21 mouse cellular contexts compared by ENCODE assay signal in the genomic region with DNA sequence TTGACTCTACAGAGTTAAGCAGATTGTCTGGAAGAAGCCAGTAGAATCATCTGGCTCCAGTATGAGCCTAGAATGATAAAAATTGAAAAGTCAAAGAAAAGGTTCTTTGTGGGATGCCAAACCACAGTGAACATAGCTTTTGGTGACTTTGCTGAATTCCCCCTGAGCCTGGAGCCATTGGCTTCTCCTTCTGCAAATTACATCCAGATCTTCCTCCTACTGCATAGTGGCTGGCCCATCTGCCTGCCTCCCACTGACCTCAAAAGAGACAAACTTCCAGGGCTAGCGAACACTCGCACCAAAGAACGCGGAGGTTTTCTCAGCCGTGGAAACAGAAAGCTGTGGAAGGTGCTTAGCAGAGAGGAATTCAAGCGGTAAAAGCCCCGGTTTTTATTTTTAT. TPM values are rescaled to one million over a fixed set of nuclear protein-coding genes. Genes with fewer than 3 reads are reported as not detected.
DNase-seq lines count a peak whose midpoint lies in the region; ATAC-seq lines count a peak whose summit lies in the region.
"Had no signal": no experiment of that assay in that cellular context is flagged by ENCODE, and none has a peak within 500 bp of the region (broad histone marks: within the 10 kb centered on the region; RNA-seq: fewer than 3 reads in every experiment).

No protein-coding gene starts in this region.

- no peak for DNase-seq in embryonic facial prominence, embryonic 10.5 days (ENCODE audit: low spot score)
- DNase-seq in left cerebral cortex, postnatal 36 days (ENCODE audit: low spot score in 2 of 2): peak; percentile 29 to 51
- DNase-seq in left cerebral cortex, postnatal 14 days (ENCODE audit: low spot score in 2 of 2): no peak
- DNase-seq in embryonic facial prominence, embryonic 14.5 days (ENCODE audit: low spot score): peak; percentile 71
- DNase-seq: cerebellum, postnatal 14 days; embryo, embryonic 11 days; liver; liver, postnatal 0 days; spleen, adult 18-20 months; thymus, adult 2 months had no signal

- H3K4me2 ChIP-seq in embryonic facial prominence, embryonic 12.5 days (replicated peaks): no peak overlapping the region
- no peak overlapping the region for H3K4me2 ChIP-seq in embryonic facial prominence, embryonic 14.5 days (ENCODE audit: low read depth, low read length)
- H3K4me2 ChIP-seq in limb, embryonic 15.5 days: peak overlapping the region; percentile 24; the same call in 1 of the 2 replicates
- H3K4me2 ChIP-seq in neural tube, embryonic 15.5 days: no peak overlapping the region
- H3K4me2 ChIP-seq: heart, embryonic 12.5 days; hindbrain, embryonic 14.5 days; neural tube, embryonic 12.5 days had no signal

- intact Hi-C loops in left cerebral cortex, postnatal 36 days (cut with DNase I): no loop called here
- intact Hi-C loops in left cerebral cortex, postnatal 14 days (cut with DNase I): no loop called here

- no peaks in the 10 kb centered on the region for H3K36me3 ChIP-seq in embryonic facial prominence, embryonic 12.5 days
- peaks cover 17% of the 10 kb centered on the region for H3K36me3 ChIP-seq in embryonic facial prominence, embryonic 10.5 days (replicated peaks)
- 0 out of 2 replicates have a peak, but pooled peaks cover 6% of the 10 kb centered on the region for H3K36me3 ChIP-seq in embryonic facial prominence, embryonic 14.5 days (ENCODE audit: control insufficient read depth, insufficient read depth, low read length)
- H3K36me3 ChIP-seq in limb, embryonic 15.5 days: 0 out of 2 replicates have a peak, but pooled peaks cover 3% of the 10 kb centered on the region
- H3K36me3 ChIP-seq in neural tube, embryonic 15.5 days: no peaks in the 10 kb centered on the region
- H3K36me3 ChIP-seq: neural tube, embryonic 12.5 days had no signal

- H3K27me3 ChIP-seq in embryonic facial prominence, embryonic 12.5 days: no peaks in the 10 kb centered on the region
- H3K27me3 ChIP-seq in embryonic facial prominence, embryonic 10.5 days (replicated peaks; ENCODE audit: low read depth, poor library complexity, severe bottlenecking): no peaks in the 10 kb centered on the region
- H3K27me3 ChIP-seq in embryonic facial prominence, embryonic 14.5 days (replicated peaks; ENCODE audit: control insufficient read depth, insufficient read depth, low read length): no peaks in the 10 kb centered on the region
- no peaks in the 10 kb centered on the region for H3K27me3 ChIP-seq in limb, embryonic 15.5 days
- no peaks in the 10 kb centered on the region for H3K27me3 ChIP-seq in neural tube, embryonic 15.5 days (replicated peaks)
- H3K27me3 ChIP-seq: heart, embryonic 12.5 days; neural tube, embryonic 12.5 days had no signal

- H3K27ac ChIP-seq in embryonic facial prominence, embryonic 12.5 days: 0 out of 2 replicates have a peak overlapping the region, but pooled peaks have one; percentile 18
- no peak overlapping the region for H3K27ac ChIP-seq in embryonic facial prominence, embryonic 10.5 days (replicated peaks)
- H3K27ac ChIP-seq in embryonic facial prominence, embryonic 14.5 days (replicated peaks; ENCODE audit: low read depth, low read length): no peak overlapping the region
- H3K27ac ChIP-seq in limb, embryonic 15.5 days: peak overlapping the region; percentile 86
- H3K27ac ChIP-seq in neural tube, embryonic 15.5 days (replicated peaks): no peak overlapping the region
- H3K27ac ChIP-seq: forebrain, embryonic 10.5 days; hindbrain, embryonic 14.5 days; midbrain, embryonic 10.5 days; neural tube, embryonic 12.5 days had no signal

- no peaks in the 10 kb centered on the region for H3K9me3 ChIP-seq in embryonic facial prominence, embryonic 12.5 days
- no peaks in the 10 kb centered on the region for H3K9me3 ChIP-seq in embryonic facial prominence, embryonic 10.5 days
- H3K9me3 ChIP-seq in embryonic facial prominence, embryonic 14.5 days (ENCODE audit: control insufficient read depth, low read length): no peaks in the 10 kb centered on the region
- H3K9me3 ChIP-seq in limb, embryonic 15.5 days: no peaks in the 10 kb centered on the region
- H3K9me3 ChIP-seq in neural tube, embryonic 15.5 days (replicated peaks): no peaks in the 10 kb centered on the region
- H3K9me3 ChIP-seq: forebrain, embryonic 10.5 days; midbrain, embryonic 10.5 days; neural tube, embryonic 12.5 days had no signal

- no peak overlapping the region for H3K9ac ChIP-seq in embryonic facial prominence, embryonic 12.5 days
- no peak overlapping the region for H3K9ac ChIP-seq in embryonic facial prominence, embryonic 14.5 days (ENCODE audit: low read depth, low read length)
- no peak overlapping the region for H3K9ac ChIP-seq in limb, embryonic 15.5 days
- H3K9ac ChIP-seq in neural tube, embryonic 15.5 days (replicated peaks): no peak overlapping the region
- H3K9ac ChIP-seq: heart, embryonic 12.5 days; hindbrain, embryonic 14.5 days; liver, postnatal 0 days; neural tube, embryonic 12.5 days had no signal

- ATAC-seq in embryonic facial prominence, embryonic 12.5 days (ENCODE audit: insufficient number of reproducible peaks, insufficient read depth, low FRiP score, low TSS enrichment): no peak
- ATAC-seq in embryonic facial prominence, embryonic 14.5 days (ENCODE audit: low read depth): no peak
- ATAC-seq in limb, embryonic 15.5 days (ENCODE audit: insufficient number of reproducible peaks, low FRiP score, low TSS enrichment, low read depth): no peak
- no peak for ATAC-seq in neural tube, embryonic 15.5 days (ENCODE audit: low FRiP score)
- ATAC-seq in megakaryocyte progenitor cell, adult 5-6 weeks (replicated peaks; ENCODE audit: poor library complexity): no peak
- ATAC-seq: intestine, postnatal 0 days; liver, postnatal 0 days had no signal

- no peak overlapping the region for H3K4me3 ChIP-seq in embryonic facial prominence, embryonic 12.5 days
- no peak overlapping the region for H3K4me3 ChIP-seq in embryonic facial prominence, embryonic 10.5 days
- no peak overlapping the region for H3K4me3 ChIP-seq in embryonic facial prominence, embryonic 14.5 days (ENCODE audit: low read depth, low read length)
- H3K4me3 ChIP-seq in limb, embryonic 15.5 days: no peak overlapping the region
- no peak overlapping the region for H3K4me3 ChIP-seq in neural tube, embryonic 15.5 days (replicated peaks)
- H3K4me3 ChIP-seq: forebrain, embryonic 10.5 days; heart, embryonic 12.5 days; midbrain, embryonic 10.5 days; neural tube, embryonic 12.5 days had no signal

- peaks cover 18% of the 10 kb centered on the region for H3K4me1 ChIP-seq in embryonic facial prominence, embryonic 12.5 days
- H3K4me1 ChIP-seq in embryonic facial prominence, embryonic 10.5 days: peaks cover 22% of the 10 kb centered on the region
- H3K4me1 ChIP-seq in embryonic facial prominence, embryonic 14.5 days (ENCODE audit: control insufficient read depth, insufficient read depth, low read length): peaks cover 27% of the 10 kb centered on the region
- H3K4me1 ChIP-seq in limb, embryonic 15.5 days: peaks cover 48% of the 10 kb centered on the region
- no peaks in the 10 kb centered on the region for H3K4me1 ChIP-seq in neural tube, embryonic 15.5 days
- H3K4me1 ChIP-seq: forebrain, embryonic 10.5 days; neural tube, embryonic 12.5 days had no signal

- WGBS in embryonic facial prominence, embryonic 12.5 days: 68% methylated on average over 7 of the region's 7 CpGs
- 85% methylated on average over 7 of the region's 7 CpGs for WGBS in embryonic facial prominence, embryonic 10.5 days
- 63% methylated on average over 7 of the region's 7 CpGs for WGBS in embryonic facial prominence, embryonic 14.5 days
- WGBS in limb, embryonic 15.5 days: 43% methylated on average over 7 of the region's 7 CpGs
- WGBS in neural tube, embryonic 15.5 days: 91% methylated on average over 7 of the region's 7 CpGs

RNA-seq across cellular contexts. Expression of a gene that starts 49.4 kb away (rescaled TPM):
- 67.6 and 69.4 TPM in 2 replicates for polyA plus RNA-seq in embryonic facial prominence, embryonic 12.5 days (2016; fragmentation: Nextera tagmentation; extraction: Ambion mirVana)
- polyA plus RNA-seq in embryonic facial prominence, embryonic 10.5 days (2016; fragmentation: Nextera tagmentation; extraction: Ambion mirVana): 31.1 and 34.2 TPM in 2 replicates
- 10 to 100 TPM; 12.3 to 12.4 TPM for total RNA-seq in left cerebral cortex, postnatal 36 days (2021)
- total RNA-seq in left cerebral cortex, postnatal 14 days (2021): 10 to 100 TPM; 20.8 TPM
- polyA plus RNA-seq in embryonic facial prominence, embryonic 14.5 days (2014; fragmentation: Nextera tagmentation; extraction: Ambion mirVana): 81.8 and 91.3 TPM in 2 replicates
- polyA plus RNA-seq in limb, embryonic 15.5 days (2015; fragmentation: Nextera tagmentation; extraction: Ambion mirVana): 74.3 and 75.2 TPM in 2 replicates
- 18.2 and 19.4 TPM in 2 replicates for polyA plus RNA-seq in neural tube, embryonic 15.5 days (2015; fragmentation: Nextera tagmentation; extraction: Ambion mirVana)
- total RNA-seq in megakaryocyte progenitor cell, adult 5-6 weeks (2015): 9.3 and 11.0 TPM in 2 replicates
- total RNA-seq in megakaryocyte progenitor cell, adult 5-6 weeks (2017): 11.2 and 12.3 TPM in 2 replicates
- total RNA-seq: monocyte, adult 5-6 weeks had no signal

Comparison
In these comparisons a context has a peak if more than half of its experiments do, and no peak if none do; other contexts are left out.
1. H3K27ac ChIP-seq: peak in embryonic facial prominence, embryonic 12.5 days (single experiment) and limb, embryonic 15.5 days (single experiment); none in embryonic facial prominence, embryonic 10.5 days (single experiment), embryonic facial prominence, embryonic 14.5 days (single experiment) and neural tube, embryonic 15.5 days (single experiment).
2. DNase-seq: peak in left cerebral cortex, postnatal 36 days (2 of 2) and embryonic facial prominence, embryonic 14.5 days (single experiment); none in embryonic facial prominence, embryonic 10.5 days (single experiment) and left cerebral cortex, postnatal 14 days (0 of 2).